Mouse (Mus musculus) thymus, adult 18-20 months (tissue): ENCODE results near the gene Zfp131.
"Not testable (repeated sequence)": the region's sequence is repeated elsewhere in the genome, so short reads cannot be mapped to it uniquely, and the experiment has no call there.

Source experiments
- DNase-seq, 2 experiments: peaks; one replicate each; pipeline ENCODE4 v3.0.0; 2022; ENCODE audit warnings: mixed read lengths in 2 of 2

Gene Zfp131

GRCm38 (mm10) chr13:119790761-119791579 is at the start of gene Zfp131:
Gene Zfp131, minus strand, starts transcription at chr13:119790889.
- DNase-seq = peak; percentile 86 to 91

GRCm38 (mm10) chr13:119839982-119840381 is 49.3 kb upstream of the Zfp131 start:
- not testable (repeated sequence) for DNase-seq

GRCm38 (mm10) chr13:119837719-119838337 is 47.1 kb upstream of the Zfp131 start:
- peak in 1 of 2 experiments; percentile 4 for DNase-seq

- DNase-seq = not testable (repeated sequence)
Measured at GRCm38 (mm10) chr13:119836324-119836811, 45.7 kb upstream of the Zfp131 start.

GRCm38 (mm10) chr13:119835320-119836056 is 44.8 kb upstream of the Zfp131 start, which contains the start of gene D13Ertd608e:
Gene D13Ertd608e, plus strand, starts transcription at chr13:119836006.
- DNase-seq = peak in 1 of 2 experiments; percentile 7

- not testable (repeated sequence) for DNase-seq
Measured at GRCm38 (mm10) chr13:119830116-119830515, 39.4 kb upstream of the Zfp131 start, which contains the start of gene AF067063. Gene AF067063, minus strand, starts transcription at chr13:119830216.

GRCm38 (mm10) chr13:119817579-119818206 is 27.0 kb upstream of the Zfp131 start:
- no peak for DNase-seq

- DNase-seq = no peak
Measured at GRCm38 (mm10) chr13:119816798-119817197, 26.1 kb upstream of the Zfp131 start.

GRCm38 (mm10) chr13:119810031-119810430 is 19.3 kb upstream of the Zfp131 start:
- DNase-seq = no peak

- DNase-seq = no peak
Measured at GRCm38 (mm10) chr13:119808937-119809336, 18.2 kb upstream of the Zfp131 start.

- no peak for DNase-seq
Measured at GRCm38 (mm10) chr13:119797656-119798055, 7.0 kb upstream of the Zfp131 start.

GRCm38 (mm10) chr13:119792791-119793404 is 2.2 kb upstream of the Zfp131 start:
- DNase-seq = no peak

GRCm38 (mm10) chr13:119791580-119792135 is 969 bp upstream of the Zfp131 start:
- no peak for DNase-seq

GRCm38 (mm10) chr13:119789851-119790717 is 605 bp downstream of the Zfp131 start:
- DNase-seq = peak; percentile 21 to 28

- DNase-seq = no peak
Measured at GRCm38 (mm10) chr13:119783581-119783980, 7.1 kb downstream of the Zfp131 start.

GRCm38 (mm10) chr13:119768541-119768940 is 22.1 kb downstream of the Zfp131 start:
- DNase-seq = no peak

- no peak for DNase-seq
Measured at GRCm38 (mm10) chr13:119766480-119766879, 24.2 kb downstream of the Zfp131 start.

GRCm38 (mm10) chr13:119756831-119757230 is 33.9 kb downstream of the Zfp131 start:
- DNase-seq = peak in 1 of 2 experiments; percentile 18

GRCm38 (mm10) chr13:119755681-119756471 is 34.8 kb downstream of the Zfp131 start, which contains the start of gene Nim1k:
Gene Nim1k, minus strand, starts transcription at chr13:119755882.
- DNase-seq = peak; percentile 64 to 77

- peak; percentile 74 to 85 for DNase-seq
Measured at GRCm38 (mm10) chr13:119755141-119755547, 35.5 kb downstream of the Zfp131 start.
